Mouse (Mus musculus) olfactory bulb, adult 2 months (tissue): Measurements from ENCODE around the gene Tor2a.

Source experiments
- CTCF ChIP-seq: fragments of 200-500 bp; IDR thresholded peaks from 2 replicates; pipeline ENCODE4 v1.5.1; 2012; ENCODE audit warnings: low read depth, mild to moderate bottlenecking, low read length, moderate library complexity; ENCODE audit not compliant: insufficient read depth
- POLR2A ChIP-seq: fragments of 200-500 bp; IDR thresholded peaks from 2 replicates; pipeline ENCODE4 v1.6.1; 2012; ENCODE audit warnings: mild to moderate bottlenecking, low read depth, low read length, moderate library complexity; ENCODE audit not compliant: insufficient read depth

GRCm38 (mm10) chr2:32772626-32773279, 15.7 kb downstream of the Tor2a start:
- TF ChIP-seq POLR2A (no peak), CTCF (no peak)
